17 mouse cellular contexts compared by ENCODE assay signal in genomic region chr10:44640620-44641019, GRCm38 (mm10).
A peak's percentile ranks its signal among the peaks of the same experiment; 100 is the strongest.
DNase-seq lines count a peak whose midpoint lies in the region; TF ChIP-seq lines count a peak whose summit lies in the region.
"Had no signal": no experiment of that assay in that cellular context is flagged by ENCODE, and none has a peak within 500 bp of the region (broad histone marks: within the 10 kb centered on the region; RNA-seq: fewer than 3 reads in every experiment).

No protein-coding gene starts in this region.

- DNase-seq in adrenal gland, adult (ENCODE audit: inconsistent age in 2 of 2, low spot score in 1 of 2), result peak; percentile 11 to 54
- no peak for DNase-seq in adrenal gland, adult 8-10 months
- peak; percentile 13 for DNase-seq in adrenal gland, postnatal 14 days
- no peak for DNase-seq in adrenal gland, postnatal 4 days (ENCODE audit: low spot score in 2 of 2)
- DNase-seq in Muller cell, postnatal 12 days (ENCODE audit: inconsistent ontology term), result no peak
- DNase-seq: B cell, adult 2 months; cerebellum, adult 11-12 months; cerebellum, adult 2 months; cerebellum, adult 9-10 months; cerebellum, postnatal 10 days; cerebellum, postnatal 25 days; forebrain, postnatal 0 days had no signal

- no peaks in the 10 kb centered on the region for H3K79me3 ChIP-seq in C2C12 (ENCODE audit: low read depth)

- no peaks in the 10 kb centered on the region for H3K36me3 ChIP-seq in C2C12 (ENCODE audit: control insufficient read depth, insufficient read depth)
- H3K36me3 ChIP-seq: embryonic facial prominence, embryonic 10.5 days; embryonic facial prominence, embryonic 12.5 days; forebrain, embryonic 15.5 days had no signal

- no peak for TF ChIP-seq CTCF in C2C12 (IDR thresholded peaks at IDR 0.05; ENCODE audit: control insufficient read depth, insufficient read depth, insufficient read length)

- H3K27me3 ChIP-seq in C2C12 (ENCODE audit: control insufficient read depth, insufficient read depth, insufficient read length), result no peaks in the 10 kb centered on the region
- H3K27me3 ChIP-seq: embryonic facial prominence, embryonic 12.5 days; forebrain, embryonic 13.5 days; forebrain, embryonic 15.5 days had no signal

- H3K79me2 ChIP-seq in C2C12 (ENCODE audit: control insufficient read depth, insufficient read depth), result no peaks in the 10 kb centered on the region

- H3ac ChIP-seq in C2C12 (ENCODE audit: control insufficient read depth, insufficient read length, low read depth), result no peak overlapping the region

- no peak overlapping the region for H3K4me3 ChIP-seq in C2C12 (ENCODE audit: insufficient read depth, poor library complexity, severe bottlenecking)
- H3K4me3 ChIP-seq: embryonic facial prominence, embryonic 10.5 days; embryonic facial prominence, embryonic 12.5 days; forebrain, embryonic 13.5 days; forebrain, embryonic 15.5 days had no signal

TF ChIP-seq in C2C12, 6 proteins besides CTCF, POLR2A, EP300 and RAD21:
- TF ChIP-seq MYOD1 (IDR thresholded peaks at IDR 0.05; ENCODE audit: control insufficient read depth, insufficient read length, low read depth) (no peak), USF1 (IDR thresholded peaks at IDR 0.05; ENCODE audit: low read depth) (peak; percentile 51)
TF ChIP-seq in C2C12: peak in this region for 1.

Comparison
In these comparisons a context has a peak if more than half of its experiments do, and no peak if none do; other contexts are left out.
1. DNase-seq: peak in adrenal gland, adult (2 of 2) and adrenal gland, postnatal 14 days (single experiment); none in adrenal gland, adult 8-10 months (single experiment), adrenal gland, postnatal 4 days (0 of 2) and Muller cell, postnatal 12 days (single experiment).